Mouse (Mus musculus) forebrain, embryonic 15.5 days (tissue): ENCODE measurements around the gene Naa38. TPM values are rescaled to one million over a fixed set of nuclear protein-coding genes. Genes with fewer than 3 reads are reported as not detected.
"Not testable (repeated sequence)": the region's sequence is repeated elsewhere in the genome, so short reads cannot be mapped to it uniquely, and the experiment has no call there.

Source experiments
- ATAC-seq: fragments of 200-750 bp; cut with Nextera tagmentation; replicated peaks from 2 replicates; pipeline ENCODE4 v1.8.0; 2017; ENCODE audit warnings: mild to moderate bottlenecking, moderate TSS enrichment, moderate library complexity
- H3K27ac ChIP-seq: fragments of 300-500 bp; sonication (generic); replicated peaks from 2 replicates; pipeline ENCODE4 v1.5.1; 2015; ENCODE audit warnings: mild to moderate bottlenecking, inconsistent platforms
- H3K27me3 ChIP-seq: fragments of 300-500 bp; sonication (generic); 2 replicates; pipeline ENCODE4 v1.6.1; 2015; ENCODE audit warnings: inconsistent platforms
- H3K36me3 ChIP-seq: fragments of 300-500 bp; sonication (generic); 2 replicates; pipeline ENCODE4 v1.6.1; 2015; ENCODE audit warnings: mild to moderate bottlenecking, inconsistent platforms
- H3K4me1 ChIP-seq: fragments of 300-500 bp; sonication (generic); 2 replicates; pipeline ENCODE4 v1.6.1; 2015; ENCODE audit warnings: inconsistent platforms
- H3K4me2 ChIP-seq: fragments of 300-500 bp; sonication (generic); replicated peaks from 2 replicates; pipeline ENCODE4 v1.6.1; 2015; ENCODE audit warnings: mild to moderate bottlenecking, inconsistent platforms
- H3K4me3 ChIP-seq: fragments of 300-500 bp; sonication (generic); 2 replicates; pipeline ENCODE4 v1.5.1; 2015; ENCODE audit warnings: mild to moderate bottlenecking, inconsistent platforms
- H3K9ac ChIP-seq: fragments of 300-500 bp; sonication (generic); replicated peaks from 2 replicates; pipeline ENCODE4 v1.6.1; 2015; ENCODE audit warnings: mild to moderate bottlenecking, inconsistent platforms
- H3K9me3 ChIP-seq: fragments of 300-500 bp; sonication (generic); 2 replicates; pipeline ENCODE4 v1.6.1; 2016; ENCODE audit warnings: inconsistent platforms
- WGBS: fragments of 180-500 bp; shearing (Covaris S2); methylation state at CpG from one replicate; pipeline ENCODE4 v1.1.7; 2015; ENCODE audit warnings: mixed read lengths; 5-methylcytosine and 5-hydroxymethylcytosine counted together
- polyA plus RNA-seq: library from polyadenylated mRNA; unstranded; fragments of >200 nt; fragmentation: Nextera tagmentation; extraction: Ambion mirVana; gene quantifications from 2 replicates; pipeline ENCODE4 v1.2.1, GENCODE M21; 2015

Gene Naa38
- polyA plus RNA-seq, 1 experiment from 2014 or later, result 89.4 TPM

GRCm38 (mm10) chr11:69377766-69378165, 17.5 kb upstream of the Naa38 start:
- H3K4me1 ChIP-seq, result peaks cover 9% of the 10 kb centered on the region; the same call in 1 of the 2 replicates
- no peaks in the 10 kb centered on the region for H3K36me3 ChIP-seq
- H3K27me3 ChIP-seq, result no peaks in the 10 kb centered on the region
- no peak for ATAC-seq
- WGBS, result 77% methylated on average over 3 of the region's 3 CpGs
- H3K4me3 ChIP-seq, result no peak overlapping the region
- no peak overlapping the region for H3K9ac ChIP-seq
- no peak overlapping the region for H3K4me2 ChIP-seq
- no peak overlapping the region for H3K27ac ChIP-seq
- H3K9me3 ChIP-seq, result no peaks in the 10 kb centered on the region

GRCm38 (mm10) chr11:69379600-69379999, 15.7 kb upstream of the Naa38 start:
- ATAC-seq, result no peak
- H3K4me2 ChIP-seq, result no peak overlapping the region
- no peak overlapping the region for H3K9ac ChIP-seq
- H3K27me3 ChIP-seq, result no peaks in the 10 kb centered on the region
- no peaks in the 10 kb centered on the region for H3K36me3 ChIP-seq
- WGBS, result 81% methylated on average over 3 of the region's 3 CpGs
- H3K4me1 ChIP-seq, result peaks cover 6% of the 10 kb centered on the region; the same call in 1 of the 2 replicates
- H3K27ac ChIP-seq, result no peak overlapping the region
- no peak overlapping the region for H3K4me3 ChIP-seq
- H3K9me3 ChIP-seq, result no peaks in the 10 kb centered on the region

DNA sequence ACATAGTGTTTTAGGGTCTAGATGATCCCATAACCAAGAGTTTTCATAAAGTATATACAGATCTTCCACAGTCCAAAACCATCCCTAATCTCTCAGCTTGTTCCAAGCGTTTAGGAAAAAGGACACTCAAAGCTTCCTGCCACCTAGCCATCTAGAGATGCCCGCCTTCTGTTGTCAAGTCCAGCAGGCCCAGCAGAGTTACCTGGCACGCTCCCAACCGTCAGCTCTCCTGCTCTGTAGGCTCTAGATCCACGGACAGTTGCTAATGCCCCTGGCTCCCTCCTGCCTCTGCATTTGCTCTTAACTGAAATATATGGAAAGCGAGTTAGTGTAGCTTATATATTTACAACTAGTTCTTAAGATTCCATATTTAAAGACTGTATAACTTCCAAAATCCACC, 13.9 kb upstream of the Naa38 start:
- ATAC-seq, result no peak
- Histone ChIP-seq H3K4me2 (no peak overlapping the region), H3K9ac (no peak overlapping the region), H3K9me3 (no peaks in the 10 kb centered on the region), H3K36me3 (no peaks in the 10 kb centered on the region), H3K4me3 (no peak overlapping the region), H3K27ac (no peak overlapping the region), H3K4me1 (peaks cover 6% of the 10 kb centered on the region; the same call in 1 of the 2 replicates), H3K27me3 (no peaks in the 10 kb centered on the region)
- WGBS, result 79% methylated on average over 6 of the region's 6 CpGs

DNA sequence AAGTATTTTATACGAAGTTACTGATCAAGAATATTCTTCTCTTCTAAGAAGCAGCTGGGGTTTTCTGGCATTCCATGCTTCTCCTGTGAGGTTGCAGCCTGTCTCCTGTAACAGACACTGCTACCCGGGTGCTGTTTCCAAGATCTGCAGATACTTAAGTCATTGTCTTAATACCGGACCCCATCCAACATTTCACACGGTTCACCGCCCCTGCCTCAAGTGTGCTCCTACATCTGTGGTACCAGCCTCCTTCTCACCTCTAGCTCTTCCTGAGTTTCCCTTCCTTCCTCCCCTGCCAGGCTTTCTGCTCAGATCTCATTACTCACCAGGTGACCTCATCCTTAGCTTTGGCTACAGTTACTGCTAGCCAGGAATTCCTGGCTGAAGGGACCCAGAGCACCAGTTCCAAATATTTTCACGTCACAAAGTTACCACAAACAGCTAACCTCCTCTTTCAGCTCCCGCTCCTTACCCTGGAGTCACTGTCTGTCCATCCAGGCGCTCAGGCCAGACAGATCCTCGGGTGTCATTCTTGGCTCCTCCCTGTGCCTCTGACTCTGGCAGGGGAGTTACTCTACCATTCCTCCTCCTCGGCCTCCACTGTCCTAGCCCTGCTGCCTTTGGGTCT, 12.7 kb upstream of the Naa38 start:
- H3K4me3 ChIP-seq, result no peak overlapping the region
- H3K9ac ChIP-seq, result no peak overlapping the region
- no peak for ATAC-seq
- peaks cover 6% of the 10 kb centered on the region; the same call in 1 of the 2 replicates for H3K4me1 ChIP-seq
- H3K4me2 ChIP-seq, result no peak overlapping the region
- WGBS, result 63% methylated on average over 10 of the region's 10 CpGs
- H3K9me3 ChIP-seq, result no peaks in the 10 kb centered on the region
- H3K27me3 ChIP-seq, result no peaks in the 10 kb centered on the region
- H3K27ac ChIP-seq, result peak overlapping the region; percentile 6; the same call in 1 of the 2 replicates
- H3K36me3 ChIP-seq, result no peaks in the 10 kb centered on the region

GRCm38 (mm10) chr11:69384979-69385378, 10.3 kb upstream of the Naa38 start:
- H3K4me2 ChIP-seq, result no peak overlapping the region
- WGBS, result 84% methylated on average over 6 of the region's 6 CpGs
- no peak for ATAC-seq
- H3K36me3 ChIP-seq, result no peaks in the 10 kb centered on the region
- peaks cover 12% of the 10 kb centered on the region for H3K4me1 ChIP-seq
- H3K9ac ChIP-seq, result no peak overlapping the region
- H3K4me3 ChIP-seq, result no peak overlapping the region
- H3K27me3 ChIP-seq, result no peaks in the 10 kb centered on the region
- no peak overlapping the region for H3K27ac ChIP-seq
- no peaks in the 10 kb centered on the region for H3K9me3 ChIP-seq

- H3K9me3 ChIP-seq, result no peaks in the 10 kb centered on the region
- H3K27me3 ChIP-seq, result no peaks in the 10 kb centered on the region
- no peak overlapping the region for H3K27ac ChIP-seq
- H3K9ac ChIP-seq, result no peak overlapping the region
- no peak overlapping the region for H3K4me2 ChIP-seq
- peaks cover 16% of the 10 kb centered on the region for H3K4me1 ChIP-seq
- 84% methylated on average over 7 of the region's 7 CpGs for WGBS
- ATAC-seq, result no peak
- no peaks in the 10 kb centered on the region for H3K36me3 ChIP-seq
- H3K4me3 ChIP-seq, result no peak overlapping the region
Observed at GRCm38 (mm10) chr11:69386758-69387157, 8.5 kb upstream of the Naa38 start.

- no peak for ATAC-seq
- no peak overlapping the region for H3K9ac ChIP-seq
- no peak overlapping the region for H3K4me2 ChIP-seq
- no peaks in the 10 kb centered on the region for H3K27me3 ChIP-seq
- H3K27ac ChIP-seq, result no peak overlapping the region
- peaks cover 9% of the 10 kb centered on the region for H3K4me1 ChIP-seq
- H3K4me3 ChIP-seq, result no peak overlapping the region
- peaks cover 4% of the 10 kb centered on the region; the same call in 1 of the 2 replicates for H3K36me3 ChIP-seq
- no peaks in the 10 kb centered on the region for H3K9me3 ChIP-seq
- 96% methylated on average over 4 of the region's 4 CpGs for WGBS
Observed at GRCm38 (mm10) chr11:69388680-69389079, 6.6 kb upstream of the Naa38 start.

GRCm38 (mm10) chr11:69389531-69390399, 5.5 kb upstream of the Naa38 start:
- Histone ChIP-seq H3K27ac (no peak overlapping the region), H3K36me3 (peaks cover 4% of the 10 kb centered on the region; the same call in 1 of the 2 replicates), H3K4me1 (peaks cover 15% of the 10 kb centered on the region), H3K9me3 (no peaks in the 10 kb centered on the region), H3K4me3 (no peak overlapping the region), H3K9ac (no peak overlapping the region), H3K27me3 (no peaks in the 10 kb centered on the region), H3K4me2 (no peak overlapping the region)
- 57% methylated on average over 14 of the region's 14 CpGs for WGBS
- ATAC-seq, result no peak

DNA sequence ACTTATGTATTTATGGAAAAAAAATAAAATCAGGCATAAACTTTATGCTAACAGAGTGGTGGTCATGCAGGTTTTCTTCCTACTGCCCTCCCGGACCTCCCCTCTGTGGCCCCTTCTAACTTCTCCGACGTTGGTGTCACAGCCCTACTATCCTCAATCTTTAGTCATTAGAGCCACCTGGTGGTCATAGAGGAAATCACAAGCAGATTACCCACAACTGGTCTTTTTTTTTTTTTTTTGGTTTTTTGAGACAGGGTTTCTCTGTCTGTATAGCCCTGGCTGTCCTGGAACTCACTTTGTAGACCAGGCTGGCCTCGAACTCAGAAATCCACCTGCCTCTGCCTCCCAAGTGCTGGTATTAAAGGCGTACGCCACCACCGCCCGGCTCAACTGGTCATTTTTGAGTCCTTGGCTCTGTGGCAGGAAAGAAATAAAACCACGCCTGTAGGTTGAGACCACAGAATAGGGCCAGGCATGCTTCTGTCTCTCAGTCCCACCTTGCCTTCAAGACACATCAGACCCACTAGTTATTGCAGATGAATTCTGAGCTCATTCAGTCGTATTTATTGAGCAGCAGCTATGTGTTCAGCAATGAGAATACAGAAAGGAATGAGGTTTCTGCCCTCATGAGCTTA, 4.8 kb upstream of the Naa38 start:
- WGBS, result 47% methylated on average over 10 of the region's 10 CpGs
- ATAC-seq, result peak; percentile 30
- Histone ChIP-seq H3K27ac (no peak overlapping the region), H3K9me3 (no peaks in the 10 kb centered on the region), H3K4me3 (no peak overlapping the region), H3K27me3 (no peaks in the 10 kb centered on the region), H3K9ac (no peak overlapping the region), H3K4me1 (peaks cover 15% of the 10 kb centered on the region), H3K4me2 (no peak overlapping the region), H3K36me3 (peaks cover 4% of the 10 kb centered on the region; the same call in 1 of the 2 replicates)

- Histone ChIP-seq H3K4me1 (peaks cover 30% of the 10 kb centered on the region), H3K9ac (peak overlapping the region; percentile 67), H3K4me2 (peak overlapping the region; percentile 65), H3K27ac (peak overlapping the region; percentile 98), H3K36me3 (peaks cover 11% of the 10 kb centered on the region), H3K4me3 (peak overlapping the region; percentile 76)
- under 1% methylated on average over 31 of the region's 31 CpGs for WGBS
- H3K9me3 ChIP-seq, ATAC-seq, H3K27me3 ChIP-seq: not testable (repeated sequence)
Observed at GRCm38 (mm10) chr11:69394591-69395167, 608 bp upstream of the Naa38 start.

DNA sequence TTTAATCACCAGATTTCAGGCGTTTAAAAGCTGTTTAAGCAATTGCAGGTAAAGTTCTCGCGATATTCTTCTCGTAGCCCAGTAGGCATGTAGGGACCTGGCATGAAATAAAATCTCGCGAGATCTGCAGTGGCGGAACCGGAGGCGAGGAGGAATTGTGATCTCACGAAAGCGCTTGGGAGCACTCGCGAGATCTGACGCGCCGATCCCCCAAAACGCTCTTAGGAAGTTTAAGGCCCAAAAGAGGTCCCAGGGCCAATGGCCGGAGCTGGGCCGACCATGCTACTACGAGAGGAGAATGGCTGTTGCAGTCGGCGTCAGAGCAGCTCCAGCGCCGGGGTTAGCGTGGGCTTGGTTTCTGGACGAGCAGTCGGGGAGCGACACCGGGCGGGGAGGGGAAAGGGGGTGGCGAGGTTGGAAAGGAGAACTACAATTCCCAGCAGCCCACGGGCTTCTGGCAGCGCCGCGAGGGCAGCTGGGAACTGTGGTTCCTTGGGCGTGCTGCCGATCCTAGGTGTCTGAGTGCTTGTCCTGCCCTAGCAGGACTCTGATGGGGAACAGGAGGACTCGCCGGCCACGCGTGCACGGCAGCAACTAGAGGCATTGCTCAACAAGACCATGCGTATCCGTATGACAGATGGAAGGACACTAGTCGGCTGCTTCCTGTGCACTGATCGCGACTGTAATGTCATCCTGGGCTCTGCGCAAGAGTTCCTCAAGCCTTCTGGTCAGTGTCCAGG, 517 bp downstream of the Naa38 start:
- Histone ChIP-seq H3K9ac (peak overlapping the region; percentile 92), H3K27ac (peak overlapping the region; percentile 98), H3K4me1 (peaks cover 29% of the 10 kb centered on the region), H3K4me2 (peak overlapping the region; percentile 65), H3K27me3 (no peaks in the 10 kb centered on the region; the same call in 1 of the 2 replicates), H3K36me3 (peaks cover 22% of the 10 kb centered on the region), H3K4me3 (peak overlapping the region; percentile 76), H3K9me3 (no peaks in the 10 kb centered on the region)
- under 1% methylated on average over 48 of the region's 48 CpGs for WGBS
- peak; percentile 90 for ATAC-seq
